Mouse (Mus musculus) heart, adult 11 months (tissue): ENCODE results near the gene Gm28308.

ENCODE experiments used
- DNase-seq: peaks from one replicate; pipeline ENCODE4 v3.0.0; 2022

The Gm28308 gene

DNA sequence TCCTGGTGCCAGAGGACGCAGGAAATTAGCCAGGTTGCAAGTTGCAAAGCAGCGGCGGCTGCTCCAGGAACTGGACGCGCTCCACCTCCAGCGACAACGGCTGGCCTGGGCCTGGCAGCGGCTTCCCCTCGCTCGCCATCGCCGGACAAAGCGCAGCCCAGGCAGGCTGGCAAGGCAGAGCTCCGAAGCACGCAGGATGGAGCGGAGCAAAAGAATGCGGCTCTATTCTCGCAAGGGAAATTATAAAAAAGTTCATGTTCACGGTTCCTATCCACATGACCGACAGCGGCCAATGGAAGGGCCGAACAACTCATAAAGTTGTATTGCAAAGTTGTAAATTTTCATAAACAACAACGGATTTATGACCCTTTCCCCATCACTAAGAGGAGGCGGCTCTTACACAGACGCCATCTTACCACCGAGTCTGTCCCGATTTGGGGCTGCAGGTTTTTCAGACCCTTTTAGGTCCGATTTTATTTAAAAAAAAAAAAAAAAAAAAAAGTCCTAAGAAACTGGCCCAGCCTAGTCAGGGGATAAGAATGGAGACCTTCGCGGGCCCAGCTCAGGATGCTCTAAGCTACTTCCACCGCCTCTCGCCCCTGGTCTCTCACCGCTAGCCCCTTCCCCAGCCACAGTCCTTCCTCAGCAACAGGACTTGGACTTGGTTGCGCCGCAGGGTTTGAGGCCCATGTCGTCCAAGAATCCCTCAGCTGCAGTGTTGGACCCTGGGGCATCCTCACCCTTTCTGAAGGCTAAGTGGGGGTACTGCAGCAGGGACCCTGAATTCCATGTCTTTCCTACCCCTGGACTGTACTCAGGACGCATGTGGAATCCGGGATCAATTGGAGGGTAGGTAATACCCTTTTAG, at the start of gene Gm28308, which contains the start of gene Hoxa3:
Gene Gm28308, minus strand, starts transcription at position 221 of the 868 bp plus-strand sequence.
Gene Hoxa3, minus strand, starts transcription at position 218 of the 868 bp plus-strand sequence.
- DNase-seq: peak; percentile 94

GRCm38 (mm10) chr6:52262463-52263320, 49.6 kb upstream of the Gm28308 start:
- DNase-seq: no peak

DNA sequence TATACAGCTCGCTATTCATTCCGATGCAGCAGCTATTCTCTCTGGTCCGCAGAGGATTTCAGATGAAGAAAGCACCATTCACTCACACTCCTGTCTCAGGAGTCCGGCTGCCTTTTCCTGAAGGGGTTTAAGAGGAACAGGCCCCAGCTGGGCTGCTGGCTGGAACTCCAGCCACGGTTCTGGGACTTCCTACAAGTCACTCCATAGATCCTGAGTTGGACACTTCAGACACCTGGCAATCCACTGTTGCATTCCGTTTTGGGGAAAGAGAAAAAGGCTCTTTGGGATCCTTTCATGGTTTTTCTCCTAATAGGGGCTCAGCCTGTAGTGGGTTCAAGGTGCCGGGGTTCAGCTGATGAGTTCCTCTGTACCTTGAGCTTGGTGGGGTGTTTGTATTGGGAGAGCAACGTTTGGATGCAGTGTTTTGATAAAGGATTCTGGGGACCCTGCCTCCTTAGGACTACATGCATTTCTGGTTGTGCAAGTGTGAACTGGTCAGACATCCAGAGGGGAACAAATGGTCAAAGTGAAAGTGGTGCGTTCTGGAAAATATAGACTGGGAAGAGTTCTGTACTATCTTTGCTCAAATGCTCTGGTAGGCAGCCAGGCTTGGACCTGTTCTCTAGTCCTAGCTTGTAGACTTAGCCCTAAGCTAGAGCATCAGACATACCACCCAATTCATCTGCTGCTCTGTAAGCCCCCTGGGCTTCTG, 48.8 kb upstream of the Gm28308 start:
- DNase-seq: peak; percentile 88

DNA sequence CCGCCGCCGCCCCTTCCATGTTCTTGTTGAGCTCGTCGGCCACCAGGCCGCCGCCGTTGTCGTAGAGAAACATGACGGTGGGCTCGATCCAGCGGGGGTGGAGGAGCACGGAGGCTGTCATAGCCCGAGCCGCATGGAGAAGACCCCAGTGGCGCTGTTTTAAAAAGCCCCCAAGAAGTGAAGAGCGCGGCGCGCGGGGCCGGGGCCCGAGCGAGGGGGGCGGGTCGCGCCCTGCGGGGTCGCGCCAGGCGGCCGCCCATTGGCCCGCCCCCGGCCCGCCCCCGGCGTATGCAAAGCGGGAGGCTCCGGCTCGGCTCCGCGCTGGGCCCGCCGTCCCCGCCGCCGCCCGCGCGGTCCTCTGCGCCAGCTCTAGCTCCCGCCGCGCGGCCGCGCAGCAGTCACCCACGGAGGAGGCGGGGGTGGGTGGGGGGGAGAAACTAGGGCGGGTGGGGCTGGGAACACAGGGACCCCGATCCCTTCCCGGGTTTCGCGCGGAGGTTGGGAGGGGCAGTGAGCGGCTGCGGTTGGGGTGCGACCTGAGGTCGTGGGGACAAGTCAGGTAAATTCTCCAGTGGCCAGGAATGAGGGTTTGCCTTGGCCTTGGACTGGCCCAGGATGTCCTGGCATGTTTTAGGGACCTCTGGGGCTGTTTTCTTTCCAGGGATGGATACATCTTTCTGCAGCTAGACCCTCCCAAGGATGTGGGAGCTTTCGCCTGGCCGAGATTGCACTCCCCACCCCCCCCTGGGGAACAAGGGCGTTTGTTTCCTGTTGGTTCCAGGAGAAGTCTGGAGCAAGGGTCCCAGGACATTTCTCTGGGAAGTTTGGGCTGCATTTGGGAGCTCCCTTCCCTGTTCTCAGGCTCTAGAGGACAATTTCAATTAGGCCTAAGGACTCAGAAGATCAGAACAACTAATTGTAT, 47.8 kb upstream of the Gm28308 start, which contains the start of gene Hoxa13:
Gene Hoxa13, minus strand, starts transcription at position 227 of the 922 bp plus-strand sequence.
- peak; percentile 88 for DNase-seq

GRCm38 (mm10) chr6:52259811-52260261, 46.7 kb upstream of the Gm28308 start:
- DNase-seq: peak; percentile 89

DNA sequence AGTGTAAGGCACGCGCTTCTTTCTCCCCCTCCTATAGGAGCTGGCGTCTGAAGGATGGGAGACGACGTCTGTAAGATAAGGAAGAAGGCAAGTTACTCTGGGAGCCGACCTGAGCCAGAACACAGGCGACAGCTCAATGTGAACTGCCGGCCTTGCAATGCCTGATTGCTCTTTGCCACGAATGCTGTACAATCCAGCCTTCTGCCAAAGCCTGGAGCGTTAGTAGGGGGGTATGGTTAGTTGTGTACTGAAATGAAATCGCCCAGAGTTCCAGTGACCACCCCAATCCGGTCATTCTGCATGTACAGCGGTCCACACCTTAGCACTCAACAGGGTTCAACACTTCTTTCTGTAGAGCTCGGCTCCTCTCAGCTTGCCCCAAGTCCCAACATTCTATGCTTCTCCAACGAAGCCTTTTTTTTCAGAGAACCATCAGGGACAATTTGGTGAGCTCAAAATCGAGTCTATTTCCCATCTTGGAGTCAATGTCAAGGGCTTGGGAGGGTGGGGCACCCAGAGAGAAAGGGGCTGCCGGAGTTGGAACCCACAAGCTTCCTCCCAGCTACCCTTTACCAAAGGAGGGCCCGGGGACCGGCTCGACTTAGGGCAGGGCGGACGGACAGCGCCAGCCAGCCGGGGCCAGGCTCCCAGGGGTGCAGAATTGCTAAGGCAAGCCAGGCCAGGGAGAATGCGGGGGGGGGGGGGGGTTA, 46.1 kb upstream of the Gm28308 start:
- DNase-seq: peak; percentile 82

DNA sequence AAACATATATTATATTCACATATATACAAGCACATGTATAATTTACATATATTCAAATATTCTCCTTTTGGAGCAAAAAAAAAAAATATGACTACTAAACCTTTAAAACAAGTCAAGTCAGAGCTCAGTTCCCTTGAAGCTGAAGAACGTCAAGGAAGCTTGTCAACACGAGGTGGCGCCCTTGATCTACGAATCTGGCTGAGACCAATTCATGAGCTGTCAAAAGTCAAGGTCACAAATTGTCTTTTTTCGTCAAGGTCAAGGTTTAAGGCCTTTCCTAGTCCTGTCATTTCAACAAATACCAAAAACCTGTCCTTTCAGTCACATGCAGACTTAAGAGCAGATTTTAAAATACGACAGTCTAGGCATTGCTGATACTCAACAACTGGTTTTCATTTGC, 43.8 kb upstream of the Gm28308 start:
- peak; percentile 94 for DNase-seq

DNA sequence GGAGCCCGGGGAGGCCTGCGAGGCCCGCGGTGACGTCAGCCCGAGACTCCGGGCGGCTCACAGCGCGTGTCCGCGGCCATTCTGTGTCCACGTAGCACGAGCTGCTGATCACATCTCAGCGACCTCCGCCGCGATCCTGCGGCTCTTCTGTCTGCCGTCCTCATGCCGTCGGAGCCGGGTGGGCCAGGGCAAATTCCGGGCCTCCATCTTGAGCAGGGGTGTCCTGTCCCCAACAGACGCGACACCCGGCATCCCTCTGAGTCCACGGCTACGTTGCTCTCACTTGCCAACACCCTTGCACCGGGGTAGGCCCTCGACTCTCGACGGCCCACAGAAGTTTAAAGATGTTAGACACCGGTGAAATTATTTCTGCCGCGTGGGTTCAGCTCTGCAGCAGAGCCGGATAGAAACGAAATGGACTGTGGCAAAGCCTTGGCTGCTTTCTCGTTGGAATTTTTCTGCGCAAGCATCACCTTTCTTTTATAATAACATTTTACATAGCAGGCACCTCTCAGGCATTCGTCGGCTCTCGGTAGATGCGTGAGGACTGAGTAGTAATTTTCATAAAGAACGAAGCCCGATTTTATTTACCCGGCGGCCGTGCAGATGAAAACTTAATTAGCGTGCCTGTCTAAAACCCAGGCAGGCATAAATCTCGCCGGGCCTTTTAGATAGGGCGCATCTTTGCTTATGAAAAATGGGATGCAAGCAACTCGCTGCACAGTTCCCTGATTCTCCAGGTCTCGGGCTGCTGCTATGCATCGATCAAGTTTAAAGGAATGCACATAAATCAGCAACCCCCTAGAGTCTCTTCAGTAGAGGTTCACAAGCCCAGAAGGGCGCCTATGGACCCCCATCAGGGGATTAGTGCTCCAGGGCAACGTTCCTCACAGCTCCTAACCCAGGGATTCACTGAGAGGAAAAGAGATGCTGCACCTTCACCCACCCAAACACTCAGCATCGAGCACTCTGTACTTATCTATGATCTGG, 40.7 kb upstream of the Gm28308 start:
- DNase-seq: peak; percentile 90

DNA sequence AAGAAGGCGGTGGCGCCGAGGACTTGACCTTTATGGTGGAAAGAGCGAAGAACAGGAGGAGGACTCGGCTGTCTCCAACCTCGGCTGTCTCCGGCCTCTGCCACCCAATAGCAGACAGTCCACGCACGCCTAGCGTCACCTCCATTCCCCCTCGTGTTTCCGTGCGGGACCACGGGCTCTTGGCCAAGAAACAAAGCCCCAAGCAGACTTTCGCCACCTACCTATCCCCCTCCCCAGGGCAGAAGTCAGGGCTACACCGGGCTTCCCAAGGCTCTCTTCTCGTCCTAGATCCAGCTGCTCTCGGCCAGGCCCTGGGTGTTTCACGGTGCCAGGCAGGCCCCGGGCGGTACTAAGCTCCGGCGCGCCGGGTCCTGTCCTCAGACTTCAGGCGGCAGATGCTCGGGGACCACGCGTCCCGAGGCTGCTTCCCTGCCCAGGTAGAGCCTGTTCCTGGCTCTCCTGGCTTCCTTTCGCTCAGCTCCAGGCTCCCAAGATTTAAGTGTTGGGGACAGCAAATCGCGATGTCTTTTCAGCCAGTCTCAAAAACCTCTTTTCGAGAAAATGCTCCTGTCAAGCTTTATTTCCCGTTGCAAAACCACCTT, 39.7 kb upstream of the Gm28308 start:
- DNase-seq: peak; percentile 90

DNA sequence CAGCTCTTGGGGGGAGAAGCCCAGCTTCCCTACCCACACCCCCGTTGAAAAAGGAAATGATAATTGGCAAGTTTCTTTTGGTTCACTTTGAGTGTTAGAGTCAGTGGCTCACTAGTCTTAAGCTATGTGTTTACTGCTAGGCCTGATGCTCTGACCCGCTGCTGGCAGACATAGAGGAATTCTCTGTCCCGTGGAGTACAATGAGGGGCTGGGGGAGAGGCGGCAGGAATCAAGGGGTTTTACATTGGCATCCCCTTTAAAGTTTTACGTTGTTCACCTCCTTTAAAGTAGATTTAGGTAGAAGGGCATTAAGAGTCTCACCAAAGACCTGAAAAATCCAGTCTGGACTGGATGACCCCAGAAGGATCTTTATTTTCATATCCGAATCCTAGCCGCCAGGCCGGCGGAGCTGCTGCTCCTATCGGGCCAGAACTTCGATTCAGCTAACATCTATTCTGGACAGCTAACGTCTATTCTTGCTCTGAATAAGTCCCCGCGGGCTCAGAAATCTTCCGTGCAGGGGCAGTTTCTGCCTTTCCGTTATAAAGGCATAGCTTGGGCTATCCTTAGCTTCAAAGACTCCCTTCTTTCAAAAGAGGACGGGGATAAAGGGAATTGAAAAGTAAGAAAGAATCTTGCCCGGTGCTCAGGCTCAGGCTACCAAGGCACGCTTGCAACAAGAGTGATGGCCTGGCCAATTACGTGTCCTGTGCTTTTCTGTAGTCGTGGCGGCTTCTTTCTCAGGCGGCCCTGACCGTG, 39.1 kb upstream of the Gm28308 start:
- DNase-seq: peak; percentile 59

GRCm38 (mm10) chr6:52251177-52251879, 38.2 kb upstream of the Gm28308 start:
- peak; percentile 57 for DNase-seq

- peak; percentile 80 for DNase-seq
Observed at GRCm38 (mm10) chr6:52249826-52250225, 36.7 kb upstream of the Gm28308 start.

- DNase-seq: no peak
Observed at GRCm38 (mm10) chr6:52249415-52249738, 36.2 kb upstream of the Gm28308 start.

GRCm38 (mm10) chr6:52248638-52249414, 35.7 kb upstream of the Gm28308 start:
- DNase-seq: peak; percentile 64

DNA sequence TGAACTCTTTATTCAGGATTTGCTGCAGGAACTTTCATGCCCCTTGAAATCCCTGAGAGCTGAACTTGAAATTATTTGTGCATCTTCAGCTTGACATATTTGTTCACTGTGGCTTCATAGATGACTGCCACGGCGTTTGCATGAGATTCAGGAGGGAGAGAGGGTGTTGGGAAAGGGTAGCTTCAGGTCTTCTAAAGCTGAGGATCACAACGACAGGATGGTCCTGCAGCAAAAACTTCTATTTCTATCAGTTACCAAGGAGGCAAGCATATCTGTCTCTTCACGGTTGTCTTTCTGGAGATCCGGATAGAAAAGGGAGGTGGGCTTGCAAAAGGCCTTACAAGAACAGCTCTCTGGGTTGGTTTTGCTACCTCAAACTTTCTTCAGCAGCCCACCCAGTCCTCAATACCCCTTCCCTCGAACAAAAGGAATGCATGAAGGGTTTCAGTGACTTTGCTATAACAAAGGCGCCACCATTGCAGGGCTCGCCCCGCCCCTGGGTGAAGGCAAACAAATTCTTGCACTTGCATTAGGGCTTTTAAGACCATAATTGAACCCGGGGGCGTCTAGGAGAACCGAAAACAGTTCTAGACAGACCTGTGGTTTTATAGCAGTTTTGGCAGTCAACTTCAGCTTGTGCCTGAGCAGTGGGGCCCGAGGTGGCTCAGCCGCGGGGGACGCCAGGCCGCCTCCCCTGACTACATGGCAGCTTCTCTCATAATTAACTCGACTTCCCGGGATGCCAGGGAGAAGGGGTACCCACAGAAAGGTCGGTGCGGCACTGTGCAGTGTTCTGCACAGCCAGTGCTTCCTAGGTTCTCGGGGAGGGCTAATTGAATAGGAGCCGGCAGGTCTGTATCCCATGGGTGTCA, 34.9 kb upstream of the Gm28308 start:
- peak; percentile 88 for DNase-seq

- peak; percentile 14 for DNase-seq
Observed at GRCm38 (mm10) chr6:52246916-52247315, 33.8 kb upstream of the Gm28308 start.
